Mouse (Mus musculus) hematopoietic stem cell, adult 5-6 weeks (primary cell): ENCODE data around the gene Daxx. TPM values are rescaled to one million over a fixed set of nuclear protein-coding genes. Genes with fewer than 3 reads are reported as not detected.
A peak's percentile ranks its signal among the peaks of the same experiment; 100 is the strongest.
"Not testable (repeated sequence)": the region's sequence is repeated elsewhere in the genome, so short reads cannot be mapped to it uniquely, and the experiment has no call there.

Experiments used
- ATAC-seq, 2 experiments: fragments of 125-278 bp in 1 of 2; replicated peaks in 1 of 2; 2 replicates each; pipeline ENCODE4 v1.8.0; 2016 to 2017; ENCODE audit warnings: inconsistent platforms in 2 of 2, mild to moderate bottlenecking in 2 of 2, moderate number of reproducible peaks in 2 of 2, low read depth in 1 of 2, moderate TSS enrichment in 1 of 2; ENCODE audit not compliant: low FRiP score in 2 of 2, poor library complexity in 2 of 2, severe bottlenecking in 2 of 2, insufficient read depth in 1 of 2, low TSS enrichment in 1 of 2
- total RNA-seq: library from RNA; stranded (forward); fragments of 172-1452, 232-1000 nt; gene quantifications from 2 replicates; pipeline ENCODE4 v1.2.3, GENCODE M21; 2017

The Daxx gene
- total RNA-seq, 1 experiment from 2014 or later: 26.5 TPM

GRCm38 (mm10) chr17:33900281-33900988 lies 8.8 kb upstream of the Daxx start:
- no peak for ATAC-seq

GRCm38 (mm10) chr17:33900989-33901314 lies 8.3 kb upstream of the Daxx start:
- ATAC-seq: no peak

- no peak for ATAC-seq
These were observed 7.6 kb upstream of the Daxx start for GRCm38 (mm10) chr17:33901653-33902052.

- ATAC-seq: no peak
These were observed 7.1 kb upstream of the Daxx start for GRCm38 (mm10) chr17:33902079-33902478.

- no peak for ATAC-seq
These were observed 6.7 kb upstream of the Daxx start for GRCm38 (mm10) chr17:33902491-33902890.

- ATAC-seq: not testable (repeated sequence)
These were observed 5.1 kb upstream of the Daxx start for GRCm38 (mm10) chr17:33903911-33904651.

GRCm38 (mm10) chr17:33904835-33905234 lies 4.4 kb upstream of the Daxx start, which contains the start of gene Platr17:
Gene Platr17 (plus strand): TSS chr17:33905135.
- not testable (repeated sequence) for ATAC-seq

GRCm38 (mm10) chr17:33908331-33909076 lies 710 bp upstream of the Daxx start:
- ATAC-seq: peak; percentile 6 to 31

GRCm38 (mm10) chr17:33909869-33910250 lies 646 bp downstream of the Daxx start:
- ATAC-seq: peak; percentile 15; a peak in 1 of 4 replicates

- ATAC-seq: no peak
These were observed 1.3 kb downstream of the Daxx start for GRCm38 (mm10) chr17:33910346-33911051.

GRCm38 (mm10) chr17:33911052-33911812 lies 2.0 kb downstream of the Daxx start:
- ATAC-seq: no peak

- ATAC-seq: no peak
These were observed 2.7 kb downstream of the Daxx start for GRCm38 (mm10) chr17:33911813-33912414.

- no peak for ATAC-seq
These were observed 4.0 kb downstream of the Daxx start for GRCm38 (mm10) chr17:33913264-33913663.

GRCm38 (mm10) chr17:33913905-33914304 lies 4.7 kb downstream of the Daxx start:
- ATAC-seq: no peak

- ATAC-seq: no peak
These were observed 5.8 kb downstream of the Daxx start for GRCm38 (mm10) chr17:33914969-33915391.

GRCm38 (mm10) chr17:33915671-33916250 lies 6.5 kb downstream of the Daxx start, which contains the start of the genes Tapbp and Zbtb22:
Gene Tapbp (plus strand): TSS chr17:33915899.
Gene Zbtb22 (plus strand): TSS chr17:33915904.
- ATAC-seq: peak; percentile 77 to 78
